Mouse (Mus musculus): ENCODE results near the gene Gmnn. TPM values are rescaled to one million over a fixed set of nuclear protein-coding genes. Genes with fewer than 3 reads are reported as not detected.
"Not testable (repeated sequence)": the region's sequence is repeated elsewhere in the genome, so short reads cannot be mapped to it uniquely, and the experiment has no call there.

Gene Gmnn
- polyA plus RNA-seq, 1 experiment from 2014 or later: 113 TPM

GRCm38 (mm10) chr13:24791349-24791748 lies 29.6 kb upstream of the Gmnn start:
- Histone ChIP-seq H3K27ac (no peak overlapping the region), H3K4me3 (no peak overlapping the region), H3K4me1 (no peaks in the 10 kb centered on the region), H3K9ac (no peak overlapping the region), H3K9me3 (no peaks in the 10 kb centered on the region), H3K4me2 (replicated peaks) (no peak overlapping the region), H3K36me3 (no peaks in the 10 kb centered on the region), H3K27me3 (no peaks in the 10 kb centered on the region)
- WGBS: 73% methylated on average over 2 of the region's 2 CpGs
- no peak for ATAC-seq (ENCODE audit: insufficient number of reproducible peaks, insufficient read depth, low FRiP score, low TSS enrichment)

GRCm38 (mm10) chr13:24787477-24787876 lies 25.8 kb upstream of the Gmnn start:
- no peaks in the 10 kb centered on the region for H3K27me3 ChIP-seq
- no peak for ATAC-seq (ENCODE audit: insufficient number of reproducible peaks, insufficient read depth, low FRiP score, low TSS enrichment)
- no peak overlapping the region for H3K4me3 ChIP-seq
- no peak overlapping the region for H3K9ac ChIP-seq
- H3K4me2 ChIP-seq (replicated peaks): no peak overlapping the region
- H3K9me3 ChIP-seq: no peaks in the 10 kb centered on the region
- no peaks in the 10 kb centered on the region for H3K36me3 ChIP-seq
- H3K27ac ChIP-seq: no peak overlapping the region
- H3K4me1 ChIP-seq: no peaks in the 10 kb centered on the region
- 87% methylated on average over 5 of the region's 5 CpGs for WGBS

- no peaks in the 10 kb centered on the region for H3K9me3 ChIP-seq
- no peak for ATAC-seq (ENCODE audit: insufficient number of reproducible peaks, insufficient read depth, low FRiP score, low TSS enrichment)
- no peaks in the 10 kb centered on the region for H3K27me3 ChIP-seq
- H3K9ac ChIP-seq: no peak overlapping the region
- H3K4me3 ChIP-seq: no peak overlapping the region
- H3K36me3 ChIP-seq: no peaks in the 10 kb centered on the region
- H3K4me1 ChIP-seq: no peaks in the 10 kb centered on the region
- H3K27ac ChIP-seq: no peak overlapping the region
- H3K4me2 ChIP-seq (replicated peaks): no peak overlapping the region
- 58% methylated on average over 11 of the region's 11 CpGs for WGBS
Observed at GRCm38 (mm10) chr13:24786014-24786490, 24.3 kb upstream of the Gmnn start.

GRCm38 (mm10) chr13:24781916-24782315 lies 20.2 kb upstream of the Gmnn start:
- H3K4me3 ChIP-seq: no peak overlapping the region
- no peak for ATAC-seq (ENCODE audit: insufficient number of reproducible peaks, insufficient read depth, low FRiP score, low TSS enrichment)
- 66% methylated on average over 5 of the region's 5 CpGs for WGBS
- H3K9me3 ChIP-seq: no peaks in the 10 kb centered on the region
- H3K27ac ChIP-seq: no peak overlapping the region
- H3K36me3 ChIP-seq: no peaks in the 10 kb centered on the region
- no peaks in the 10 kb centered on the region for H3K27me3 ChIP-seq
- no peak overlapping the region for H3K9ac ChIP-seq
- H3K4me1 ChIP-seq: no peaks in the 10 kb centered on the region
- no peak overlapping the region for H3K4me2 ChIP-seq (replicated peaks)

GRCm38 (mm10) chr13:24778706-24779380 lies 17.1 kb upstream of the Gmnn start:
- ATAC-seq (ENCODE audit: insufficient number of reproducible peaks, insufficient read depth, low FRiP score, low TSS enrichment): no peak
- no peaks in the 10 kb centered on the region for H3K9me3 ChIP-seq
- 79% methylated on average over 8 of the region's 8 CpGs for WGBS
- no peak overlapping the region for H3K4me2 ChIP-seq (replicated peaks)
- no peak overlapping the region for H3K27ac ChIP-seq
- no peak overlapping the region for H3K9ac ChIP-seq
- H3K4me3 ChIP-seq: no peak overlapping the region
- no peaks in the 10 kb centered on the region for H3K27me3 ChIP-seq
- H3K4me1 ChIP-seq: no peaks in the 10 kb centered on the region
- no peaks in the 10 kb centered on the region for H3K36me3 ChIP-seq

- Histone ChIP-seq H3K4me2 (replicated peaks) (no peak overlapping the region), H3K9me3 (no peaks in the 10 kb centered on the region), H3K4me3 (no peak overlapping the region), H3K36me3 (no peaks in the 10 kb centered on the region), H3K27me3 (no peaks in the 10 kb centered on the region), H3K9ac (no peak overlapping the region), H3K4me1 (no peaks in the 10 kb centered on the region), H3K27ac (no peak overlapping the region)
- ATAC-seq (ENCODE audit: insufficient number of reproducible peaks, insufficient read depth, low FRiP score, low TSS enrichment): no peak
- 81% methylated on average over 2 of the region's 2 CpGs for WGBS
Observed at GRCm38 (mm10) chr13:24778026-24778425, 16.3 kb upstream of the Gmnn start.

GRCm38 (mm10) chr13:24776146-24776844 lies 14.6 kb upstream of the Gmnn start:
- H3K27ac ChIP-seq: no peak overlapping the region
- no peak for ATAC-seq (ENCODE audit: insufficient number of reproducible peaks, insufficient read depth, low FRiP score, low TSS enrichment)
- H3K4me2 ChIP-seq (replicated peaks): no peak overlapping the region
- 51% methylated on average over 7 of the region's 7 CpGs for WGBS
- H3K9ac ChIP-seq: no peak overlapping the region
- no peak overlapping the region for H3K4me3 ChIP-seq
- no peaks in the 10 kb centered on the region for H3K36me3 ChIP-seq
- H3K4me1 ChIP-seq: no peaks in the 10 kb centered on the region
- H3K9me3 ChIP-seq: no peaks in the 10 kb centered on the region
- no peaks in the 10 kb centered on the region for H3K27me3 ChIP-seq

GRCm38 (mm10) chr13:24771482-24771881 lies 9.8 kb upstream of the Gmnn start:
- H3K4me1 ChIP-seq; ATAC-seq (ENCODE audit: insufficient number of reproducible peaks, insufficient read depth, low FRiP score, low TSS enrichment); H3K27ac ChIP-seq; H3K36me3 ChIP-seq; H3K4me3 ChIP-seq; H3K4me2 ChIP-seq (replicated peaks); H3K9ac ChIP-seq; H3K27me3 ChIP-seq; H3K9me3 ChIP-seq: not testable (repeated sequence)
- 93% methylated on average over 10 of the region's 10 CpGs for WGBS

- 62% methylated on average over 4 of the region's 4 CpGs for WGBS
Observed at GRCm38 (mm10) chr13:24767809-24768208, 6.1 kb upstream of the Gmnn start.

GRCm38 (mm10) chr13:24762254-24762653 lies 531 bp upstream of the Gmnn start:
- Histone ChIP-seq H3K36me3 (peaks cover 9% of the 10 kb centered on the region; the same call in 1 of the 2 replicates), H3K4me3 (peak overlapping the region; percentile 78), H3K4me1 (peaks cover 9% of the 10 kb centered on the region), H3K9me3 (no peaks in the 10 kb centered on the region), H3K4me2 (replicated peaks) (peak overlapping the region; percentile 59), H3K9ac (peak overlapping the region; percentile 74; the same call in 1 of the 2 replicates), H3K27me3 (no peaks in the 10 kb centered on the region), H3K27ac (no peak overlapping the region)
- WGBS: 27% methylated on average over 4 of the region's 4 CpGs
- no peak for ATAC-seq (ENCODE audit: insufficient number of reproducible peaks, insufficient read depth, low FRiP score, low TSS enrichment)

More at GRCm38 (mm10) chr13:24767809-24768208, 6.1 kb upstream of the Gmnn start:
- ATAC-seq (ENCODE audit: insufficient number of reproducible peaks, insufficient read depth, low FRiP score, low TSS enrichment); H3K4me2 ChIP-seq (replicated peaks); H3K4me3 ChIP-seq; H3K27me3 ChIP-seq; H3K36me3 ChIP-seq; H3K9me3 ChIP-seq; H3K4me1 ChIP-seq; H3K27ac ChIP-seq; H3K9ac ChIP-seq: not testable (repeated sequence)

- H3K36me3 ChIP-seq: peaks cover 11% of the 10 kb centered on the region; the same call in 1 of the 2 replicates
- H3K27me3 ChIP-seq: no peaks in the 10 kb centered on the region
- H3K9me3 ChIP-seq: no peaks in the 10 kb centered on the region
- peak overlapping the region; percentile 59 for H3K4me2 ChIP-seq (replicated peaks)
- peaks cover 9% of the 10 kb centered on the region for H3K4me1 ChIP-seq
- H3K27ac ChIP-seq: peak overlapping the region; percentile 63
- H3K9ac ChIP-seq: peak overlapping the region; percentile 74
- peak overlapping the region; percentile 78 for H3K4me3 ChIP-seq
- ATAC-seq (ENCODE audit: insufficient number of reproducible peaks, insufficient read depth, low FRiP score, low TSS enrichment): no peak
- 6% methylated on average over 10 of the region's 10 CpGs for WGBS
Observed at GRCm38 (mm10) chr13:24761083-24761402, 680 bp downstream of the Gmnn start.

- Histone ChIP-seq H3K27me3 (no peaks in the 10 kb centered on the region), H3K4me3 (peak overlapping the region; percentile 78), H3K4me2 (replicated peaks) (peak overlapping the region; percentile 59), H3K36me3 (peaks cover 17% of the 10 kb centered on the region), H3K27ac (no peak overlapping the region), H3K9ac (peak overlapping the region; percentile 74; the same call in 1 of the 2 replicates), H3K4me1 (peaks cover 9% of the 10 kb centered on the region), H3K9me3 (no peaks in the 10 kb centered on the region)
- 69% methylated on average over 5 of the region's 5 CpGs for WGBS
- no peak for ATAC-seq (ENCODE audit: insufficient number of reproducible peaks, insufficient read depth, low FRiP score, low TSS enrichment)
Observed at GRCm38 (mm10) chr13:24760351-24760870, 1.3 kb downstream of the Gmnn start.

Measured in embryonic facial prominence, embryonic 12.5 days (tissue).